Mouse (Mus musculus) midbrain, postnatal 0 days (tissue): ENCODE data around the gene Ano9. TPM values are rescaled to one million over a fixed set of nuclear protein-coding genes. Genes with fewer than 3 reads are reported as not detected.
A peak's percentile ranks its signal among the peaks of the same experiment; 100 is the strongest.

Source experiments
- ATAC-seq: fragments of 200-750 bp; cut with Nextera tagmentation; 2 replicates; pipeline ENCODE4 v1.8.0; 2017; ENCODE audit warnings: moderate number of reproducible peaks, mild to moderate bottlenecking, moderate TSS enrichment, moderate library complexity; ENCODE audit not compliant: low FRiP score
- DNase-seq: peaks from one replicate; pipeline ENCODE4 v3.0.0-alpha.2; 2015; ENCODE audit warnings: low spot score
- H3K27ac ChIP-seq: fragments of 300-500 bp; sonication (generic); 2 replicates; pipeline ENCODE4 v1.5.1; 2014; ENCODE audit warnings: low read depth, mild to moderate bottlenecking, low read length, mixed read lengths
- H3K27me3 ChIP-seq: fragments of 300-500 bp; sonication (generic); 2 replicates; pipeline ENCODE4 v1.6.1; 2014; ENCODE audit warnings: low read length, control low read depth, mixed read lengths; ENCODE audit not compliant: insufficient read depth
- H3K36me3 ChIP-seq: fragments of 300-500 bp; sonication (generic); 2 replicates; pipeline ENCODE4 v1.6.1; 2014; ENCODE audit warnings: low read length, control low read depth, mixed read lengths; ENCODE audit not compliant: insufficient read depth
- H3K4me1 ChIP-seq: fragments of 300-500 bp; sonication (generic); 2 replicates; pipeline ENCODE4 v1.6.1; 2014; ENCODE audit warnings: mild to moderate bottlenecking, control low read depth, antibody characterized with exemption, low read length, mixed read lengths; ENCODE audit not compliant: insufficient read depth
- H3K4me2 ChIP-seq: fragments of 300-500 bp; sonication (generic); 2 replicates; pipeline ENCODE4 v1.6.1; 2014; ENCODE audit warnings: low read depth, mild to moderate bottlenecking, low read length, mixed read lengths; ENCODE audit not compliant: poor library complexity, severe bottlenecking
- H3K4me3 ChIP-seq: fragments of 300-500 bp; sonication (generic); 2 replicates; pipeline ENCODE4 v1.5.1; 2014; ENCODE audit warnings: low read depth, mild to moderate bottlenecking, low read length, moderate library complexity
- H3K9ac ChIP-seq: fragments of 300-500 bp; sonication (generic); replicated peaks from 2 replicates; pipeline ENCODE4 v1.6.1; 2014; ENCODE audit warnings: mild to moderate bottlenecking, low read length, moderate library complexity, mixed read lengths; ENCODE audit not compliant: poor library complexity, severe bottlenecking
- H3K9me3 ChIP-seq: fragments of 300-500 bp; sonication (generic); 2 replicates; pipeline ENCODE4 v1.6.1; 2016; ENCODE audit warnings: low read length, control low read depth
- CTCF ChIP-seq: IDR thresholded peaks from 2 replicates; pipeline ENCODE4 v1.5.1; 2016; ENCODE audit warnings: antibody characterized with exemption, mild to moderate bottlenecking
- WGBS: fragments of 180-500 bp; shearing (Covaris S2); extraction: QIAGEN DNeasy Blood & Tissue Kit; methylation state at CpG from one replicate; pipeline ENCODE4 v1.1.7; 2014; 5-methylcytosine and 5-hydroxymethylcytosine counted together
- polyA plus RNA-seq: library from polyadenylated mRNA; unstranded; fragments of >200 nt; fragmentation: Nextera tagmentation; extraction: Ambion mirVana; gene quantifications from 2 replicates; pipeline ENCODE4 v1.2.1, GENCODE M21; 2015
- total RNA-seq: library from RNA; depleted of rRNA; stranded (reverse); fragments of >200 nt; gene quantifications from 2 replicates; pipeline ENCODE4 v1.2.3, GENCODE M21; 2014

Gene Ano9
- total and polyA plus RNA-seq, 2 experiments from 2014 or later = 0.72 to 1.1 TPM

- ATAC-seq = no peak
- Histone ChIP-seq H3K4me3 (no peak overlapping the region), H3K36me3 (no peaks in the 10 kb centered on the region), H3K9ac (no peak overlapping the region), H3K4me2 (no peak overlapping the region), H3K4me1 (no peaks in the 10 kb centered on the region), H3K27me3 (no peaks in the 10 kb centered on the region), H3K27ac (no peak overlapping the region), H3K9me3 (no peaks in the 10 kb centered on the region)
- WGBS = 79% methylated on average over 5 of the region's 5 CpGs
- no peak for DNase-seq
- TF ChIP-seq CTCF = no peak
Measured at GRCm38 (mm10) chr7:141121051-141121531, 3.5 kb upstream of the Ano9 start.

GRCm38 (mm10) chr7:141120605-141121004 lies 3.0 kb upstream of the Ano9 start:
- H3K4me3 ChIP-seq = no peak overlapping the region
- H3K27ac ChIP-seq = no peak overlapping the region
- no peaks in the 10 kb centered on the region for H3K36me3 ChIP-seq
- H3K4me1 ChIP-seq = no peaks in the 10 kb centered on the region
- WGBS = 81% methylated on average over 3 of the region's 3 CpGs
- no peak for TF ChIP-seq CTCF
- no peaks in the 10 kb centered on the region for H3K27me3 ChIP-seq
- ATAC-seq (no peak), DNase-seq (no peak)
- H3K9me3 ChIP-seq = no peaks in the 10 kb centered on the region
- no peak overlapping the region for H3K9ac ChIP-seq
- H3K4me2 ChIP-seq = no peak overlapping the region

GRCm38 (mm10) chr7:141119487-141119886 lies 1.9 kb upstream of the Ano9 start:
- ATAC-seq (no peak), DNase-seq (peak; percentile 12)
- Histone ChIP-seq H3K4me3 (no peak overlapping the region), H3K9ac (no peak overlapping the region), H3K27ac (no peak overlapping the region), H3K4me1 (no peaks in the 10 kb centered on the region), H3K9me3 (no peaks in the 10 kb centered on the region), H3K4me2 (no peak overlapping the region), H3K36me3 (no peaks in the 10 kb centered on the region), H3K27me3 (no peaks in the 10 kb centered on the region)
- no peak for TF ChIP-seq CTCF
- 72% methylated on average over 3 of the region's 3 CpGs for WGBS

- H3K4me2 ChIP-seq = no peak overlapping the region
- TF ChIP-seq CTCF = no peak
- WGBS = 86% methylated on average over 9 of the region's 9 CpGs
Measured at GRCm38 (mm10) chr7:141115874-141116273, 1.7 kb downstream of the Ano9 start.

GRCm38 (mm10) chr7:141103161-141103560 lies 14.4 kb downstream of the Ano9 start:
- WGBS = 80% methylated on average over 3 of the region's 3 CpGs
- Histone ChIP-seq H3K27me3 (peaks cover 28% of the 10 kb centered on the region), H3K9me3 (no peaks in the 10 kb centered on the region), H3K4me2 (no peak overlapping the region), H3K4me1 (no peaks in the 10 kb centered on the region), H3K4me3 (no peak overlapping the region), H3K27ac (no peak overlapping the region), H3K9ac (no peak overlapping the region), H3K36me3 (no peaks in the 10 kb centered on the region)
- TF ChIP-seq CTCF = no peak
- no peak for DNase-seq
- no peak for ATAC-seq

More at GRCm38 (mm10) chr7:141115874-141116273, 1.7 kb downstream of the Ano9 start:
- Histone ChIP-seq H3K36me3 (no peaks in the 10 kb centered on the region), H3K9ac (no peak overlapping the region), H3K9me3 (no peaks in the 10 kb centered on the region), H3K4me3 (no peak overlapping the region), H3K27me3 (no peaks in the 10 kb centered on the region), H3K4me1 (no peaks in the 10 kb centered on the region), H3K27ac (no peak overlapping the region)
- ATAC-seq = no peak
- no peak for DNase-seq

- Histone ChIP-seq H3K9me3 (no peaks in the 10 kb centered on the region), H3K9ac (peak within 1 kb of the TSS; percentile 46), H3K4me2 (peak within 1 kb of the TSS; percentile 76), H3K4me1 (no peaks in the 10 kb centered on the region), H3K4me3 (peak within 1 kb of the TSS; percentile 45), H3K27me3 (peaks cover 28% of the 10 kb centered on the region), H3K36me3 (no peaks in the 10 kb centered on the region), H3K27ac (no peak within 1 kb of the TSS)
- peak; percentile 62; the same call in 1 of the 2 replicates for ATAC-seq
- 1% methylated on average over 56 of the region's 56 CpGs for WGBS
- no peak for TF ChIP-seq CTCF
- DNase-seq = peak; percentile 64
Measured at GRCm38 (mm10) chr7:141099911-141100691, 17.5 kb downstream of the Ano9 start, which contains the start of gene Sigirr. TSS of gene Sigirr (minus strand) at chr7:141100572.
